Mouse (Mus musculus): ENCODE data around the gene Pde8a.

DNA sequence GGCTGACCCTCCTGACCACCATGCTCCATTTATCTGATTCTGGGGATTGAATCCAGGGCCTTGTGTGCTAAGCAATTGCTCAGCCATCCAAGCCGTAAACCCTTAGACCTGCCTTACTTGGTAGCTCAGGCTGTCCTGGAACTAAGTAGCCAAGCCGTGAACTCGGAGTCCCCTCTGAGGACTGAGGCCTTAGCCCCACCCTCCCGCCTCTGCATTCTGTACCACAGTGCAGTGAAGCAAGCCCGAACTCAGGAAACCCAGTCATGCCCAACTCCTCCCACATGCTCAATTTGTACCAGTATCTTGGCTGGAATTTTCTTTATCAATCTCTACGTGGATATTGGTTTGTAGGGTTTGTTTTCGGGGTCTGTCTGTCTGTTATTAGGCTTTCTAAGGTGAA, 118.5 kb downstream of the Pde8a start:
- TF ChIP-seq POLR2A (IDR thresholded peaks at IDR 0.05; ENCODE audit: low read depth, low read length) (no peak), CTCF (conservative IDR thresholded peaks at IDR 0.05; ENCODE audit: insufficient read depth, insufficient read length, low read depth, low read length) (no peak)

All from kidney, adult 2 months (tissue).